Mouse (Mus musculus) WW6 (cell line): ENCODE measurements around the gene Slc25a11.

ENCODE experiments used
- DNase-seq: peaks from one replicate; pipeline ENCODE4 v3.0.0-alpha.2; 2013; ENCODE audit warnings: low read depth, low spot score

Slc25a11 gene

GRCm38 (mm10) chr11:70646691-70647650, at the start of gene Slc25a11, which contains the start of gene Rnf167:
Slc25a11 (minus strand) TSS chr11:70647479.
Rnf167 (plus strand) TSS chr11:70647235.
- peak; percentile 99 for DNase-seq

- no peak for DNase-seq
Observed at GRCm38 (mm10) chr11:70693504-70693903, 46.2 kb upstream of the Slc25a11 start.

- DNase-seq, result no peak
Observed at GRCm38 (mm10) chr11:70689578-70689977, 42.3 kb upstream of the Slc25a11 start.

- DNase-seq, result no peak
Observed at GRCm38 (mm10) chr11:70688372-70688771, 41.1 kb upstream of the Slc25a11 start.

- DNase-seq, result peak; percentile 52
Observed at GRCm38 (mm10) chr11:70687601-70688199, 40.4 kb upstream of the Slc25a11 start, which contains the start of gene Camta2. Camta2 (minus strand) TSS chr11:70688105.

GRCm38 (mm10) chr11:70686901-70687566, 39.8 kb upstream of the Slc25a11 start:
- no peak for DNase-seq

GRCm38 (mm10) chr11:70683640-70684039, 36.4 kb upstream of the Slc25a11 start:
- DNase-seq, result no peak

GRCm38 (mm10) chr11:70681897-70682581, 34.8 kb upstream of the Slc25a11 start:
- DNase-seq, result peak; percentile 74

GRCm38 (mm10) chr11:70681170-70681569, 33.9 kb upstream of the Slc25a11 start:
- DNase-seq, result no peak

GRCm38 (mm10) chr11:70679894-70680293, 32.6 kb upstream of the Slc25a11 start:
- no peak for DNase-seq

GRCm38 (mm10) chr11:70679361-70679760, 32.1 kb upstream of the Slc25a11 start:
- DNase-seq, result no peak

GRCm38 (mm10) chr11:70678576-70678975, 31.3 kb upstream of the Slc25a11 start:
- no peak for DNase-seq

- DNase-seq, result no peak
Observed at GRCm38 (mm10) chr11:70678092-70678491, 30.8 kb upstream of the Slc25a11 start.

- no peak for DNase-seq
Observed at GRCm38 (mm10) chr11:70674501-70674900, 27.2 kb upstream of the Slc25a11 start.

- no peak for DNase-seq
Observed at GRCm38 (mm10) chr11:70674014-70674413, 26.7 kb upstream of the Slc25a11 start.

- no peak for DNase-seq
Observed at GRCm38 (mm10) chr11:70671333-70672047, 24.2 kb upstream of the Slc25a11 start.

- DNase-seq, result no peak
Observed at GRCm38 (mm10) chr11:70670483-70670882, 23.2 kb upstream of the Slc25a11 start.

- peak; percentile 85 for DNase-seq
Observed at GRCm38 (mm10) chr11:70669582-70670345, 22.5 kb upstream of the Slc25a11 start.

GRCm38 (mm10) chr11:70668771-70669505, 21.7 kb upstream of the Slc25a11 start, which contains the start of gene Spag7:
Spag7 (minus strand) TSS chr11:70669416.
- DNase-seq, result peak; percentile 98
